Mouse (Mus musculus) left cerebral cortex, postnatal 36 days (tissue): ENCODE data around the gene Mcf2l. TPM values are rescaled to one million over a fixed set of nuclear protein-coding genes. Genes with fewer than 3 reads are reported as not detected.
A peak's percentile ranks its signal among the peaks of the same experiment; 100 is the strongest.

Source experiments
- DNase-seq, 2 experiments: peaks; one replicate each; pipeline ENCODE4 v3.0.0; 2021 to 2022; ENCODE audit warnings: low spot score in 2 of 2, mixed read lengths in 1 of 2
- intact Hi-C: fragments of 180-260 bp; cut with DNase I; formaldehyde crosslinking; loops from one replicate; pipeline ENCODE4 v1.15.1; 2025
- total RNA-seq, 2 experiments: library from RNA; stranded (reverse); gene quantifications; 2 replicates each; pipeline ENCODE4 v1.2.3; 2021

Mcf2l gene
- total RNA-seq, 2 experiments from 2014 or later = 203 to 267 TPM

DNA sequence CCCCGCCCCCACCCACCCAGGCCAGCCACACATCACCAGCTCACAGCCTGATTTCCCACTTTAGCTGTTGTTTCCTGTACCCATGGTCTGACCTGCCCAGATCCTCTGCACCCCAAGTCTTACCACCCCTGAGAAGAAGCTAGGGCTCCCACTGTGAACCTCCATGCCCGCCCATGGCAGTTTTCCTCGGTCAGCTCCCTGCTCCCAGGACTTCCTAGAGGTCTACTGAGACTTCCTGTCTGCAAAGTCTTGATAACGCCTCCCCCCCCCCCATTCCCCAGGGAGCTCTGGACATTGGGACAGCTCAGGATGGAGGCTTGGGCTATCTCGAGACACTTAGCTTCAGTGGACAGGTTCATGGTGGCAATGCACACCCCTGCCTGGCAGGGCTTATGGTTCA, 31.5 kb downstream of the Mcf2l start:
- intact Hi-C loops = no loop called here
- no peak for DNase-seq

- intact Hi-C loops = no loop called here
- DNase-seq = no peak
These were observed 32.2 kb downstream of the Mcf2l start for GRCm38 (mm10) chr8:12905599-12906321.

DNA sequence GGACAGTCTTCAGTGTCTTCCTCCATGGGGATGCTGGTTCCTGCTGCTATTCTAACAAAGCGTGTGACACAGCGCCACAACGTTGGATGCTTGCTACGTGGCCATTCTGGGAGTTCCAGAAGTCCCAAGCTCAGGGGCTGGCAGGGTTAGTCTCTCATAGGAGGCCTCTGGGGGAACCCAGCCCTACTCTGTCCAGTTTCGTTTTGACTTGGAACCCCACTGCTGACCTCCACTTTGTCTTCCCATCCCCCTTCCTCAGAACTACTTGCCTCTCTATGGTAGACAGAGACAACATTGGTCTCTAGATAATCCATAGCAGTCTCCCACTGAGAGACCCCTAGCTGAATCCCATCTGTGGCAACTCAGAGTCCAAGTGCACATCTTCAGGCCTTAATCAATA, 33.0 kb downstream of the Mcf2l start:
- intact Hi-C loops = no loop called here
- DNase-seq = no peak

- intact Hi-C loops = no loop called here
- no peak for DNase-seq
These were observed 34.1 kb downstream of the Mcf2l start for GRCm38 (mm10) chr8:12907730-12908129.

- DNase-seq = no peak
- intact Hi-C loops = no loop called here
These were observed 38.4 kb downstream of the Mcf2l start for GRCm38 (mm10) chr8:12912011-12912410.

- intact Hi-C loops = loop anchor here (5.0 kb wide), 1 partner anchor 72 kb away; no protein-coding TSS in a partner anchor
- DNase-seq = peak; percentile 57 to 67
These were observed 41.8 kb downstream of the Mcf2l start for GRCm38 (mm10) chr8:12915187-12916006.

DNA sequence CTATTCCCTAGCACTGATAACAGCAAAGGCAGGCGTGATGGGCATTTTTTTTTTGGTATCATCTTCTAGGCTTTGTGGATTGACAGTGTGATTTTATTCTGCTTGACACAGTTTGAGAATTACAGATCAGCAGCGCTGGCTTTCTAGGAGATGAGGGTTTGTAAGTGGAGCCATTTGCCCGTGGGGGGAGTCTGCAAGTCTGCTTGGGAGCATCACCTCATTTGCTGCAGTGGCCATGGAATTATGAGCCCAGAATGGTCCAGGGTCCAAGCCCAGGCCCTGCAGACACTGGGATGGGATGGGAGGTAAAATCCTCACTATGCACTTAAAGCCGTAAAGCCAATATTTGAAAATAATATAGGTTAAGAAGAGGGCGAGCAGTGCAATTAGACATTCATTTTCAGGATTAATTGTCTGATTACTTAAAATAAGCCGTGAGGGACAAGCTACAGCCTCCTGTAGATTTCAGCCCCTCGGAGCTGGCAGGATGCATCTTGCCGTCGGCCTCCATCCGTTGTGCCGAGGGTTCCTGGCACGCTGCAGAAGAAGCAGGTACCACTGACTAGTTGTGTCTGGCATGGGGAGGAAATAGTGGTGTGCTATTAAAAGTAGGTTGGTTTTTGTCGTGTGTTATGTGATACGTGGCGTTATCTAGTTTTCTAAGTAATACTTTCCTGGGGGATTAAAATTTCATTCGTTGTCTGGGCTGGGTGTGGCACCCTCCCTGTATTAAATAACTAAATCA, 42.7 kb downstream of the Mcf2l start:
- intact Hi-C loops = loop anchor here (5.0 kb wide), 1 partner anchor 71 kb away; no protein-coding TSS in a partner anchor
- DNase-seq = no peak

DNA sequence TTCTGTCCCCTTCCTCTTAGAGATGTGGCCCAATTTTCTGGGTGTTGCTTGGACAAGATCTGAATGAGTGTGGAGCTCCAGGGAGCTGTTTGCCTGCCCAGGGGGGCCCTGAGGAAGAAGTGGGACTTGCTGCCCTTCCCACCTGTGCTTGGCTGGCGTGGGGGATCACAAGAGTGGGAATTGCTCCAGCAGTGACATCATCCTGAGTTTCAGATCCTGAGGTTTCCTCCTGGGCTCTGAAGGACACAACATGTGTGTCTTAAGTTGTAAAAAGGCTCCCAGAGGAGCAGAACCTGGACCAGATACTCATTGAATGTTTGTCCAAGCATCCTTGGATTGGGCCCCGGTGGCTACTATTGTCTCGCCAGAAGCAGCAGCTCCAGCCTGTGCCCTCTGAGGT, 43.4 kb downstream of the Mcf2l start:
- intact Hi-C loops = loop anchor here (5.0 kb wide), 1 partner anchor 70 kb away; no protein-coding TSS in a partner anchor
- no peak for DNase-seq

GRCm38 (mm10) chr8:12917831-12918230, 44.2 kb downstream of the Mcf2l start:
- intact Hi-C loops = loop anchor here (5.0 kb wide), 1 partner anchor 69 kb away; no protein-coding TSS in a partner anchor
- no peak for DNase-seq

DNA sequence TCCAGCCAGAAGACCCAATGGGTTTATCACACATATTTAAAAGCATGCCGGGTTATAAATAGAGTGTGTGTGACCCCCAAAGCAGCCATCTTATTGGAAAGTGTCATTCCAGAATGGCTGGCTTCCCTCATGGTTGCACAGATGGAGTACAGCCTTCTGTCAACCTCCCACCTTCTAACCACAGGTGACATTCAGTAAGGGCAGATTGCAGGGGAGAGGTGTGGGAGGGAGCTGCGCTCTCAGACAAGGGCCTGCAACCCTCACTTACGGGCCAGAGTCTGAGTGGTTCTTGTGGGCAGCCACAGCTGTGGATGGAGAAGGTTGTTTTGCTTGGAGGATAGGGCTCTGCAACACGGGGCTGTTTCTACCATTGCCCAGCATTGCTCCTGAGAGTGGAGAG, 47.0 kb downstream of the Mcf2l start:
- intact Hi-C loops = no loop called here
- no peak for DNase-seq

DNA sequence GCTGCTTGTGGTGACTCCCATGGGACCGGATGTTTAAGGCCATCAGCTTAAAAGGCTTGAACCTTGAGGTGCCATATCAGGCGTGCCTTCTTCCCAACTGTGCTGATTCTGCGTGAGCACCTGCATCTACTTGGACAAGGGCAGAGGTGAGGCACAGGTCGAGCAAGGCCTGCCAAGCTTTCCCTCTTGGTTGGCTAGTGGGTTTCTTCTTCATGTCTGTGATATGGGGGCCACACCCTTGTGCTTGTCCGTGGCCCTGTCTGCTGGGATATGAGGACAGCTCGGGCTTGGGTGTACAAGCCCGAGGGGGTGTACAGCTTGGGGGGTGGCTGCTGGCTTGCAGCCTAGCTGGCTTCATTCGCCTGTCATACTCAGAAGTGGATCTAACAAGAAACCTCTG, 51.4 kb downstream of the Mcf2l start:
- no peak for DNase-seq
- intact Hi-C loops = no loop called here

DNA sequence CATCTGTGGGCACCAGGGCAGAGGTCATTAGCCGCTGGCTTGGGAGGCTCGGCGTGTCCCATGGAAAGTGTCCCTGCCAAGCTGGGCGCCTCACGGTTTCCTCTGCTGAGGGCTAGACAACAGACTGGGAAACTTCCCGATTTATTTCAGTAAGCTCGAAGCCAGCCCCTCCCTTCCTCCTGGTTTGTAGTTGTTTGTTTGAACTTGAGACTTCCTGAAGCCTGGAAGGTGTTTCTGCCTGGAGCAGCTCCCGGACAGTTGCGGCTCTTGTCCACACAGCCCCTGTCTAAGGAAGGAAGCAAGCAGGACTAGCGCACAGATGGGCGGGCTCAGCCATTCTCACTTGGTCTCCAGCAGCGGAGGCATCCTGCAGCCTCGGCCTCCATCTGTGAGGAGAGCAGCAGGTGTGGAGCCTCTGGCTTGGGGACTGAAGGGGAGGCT, 52.4 kb downstream of the Mcf2l start:
- intact Hi-C loops = no loop called here
- DNase-seq = no peak

DNA sequence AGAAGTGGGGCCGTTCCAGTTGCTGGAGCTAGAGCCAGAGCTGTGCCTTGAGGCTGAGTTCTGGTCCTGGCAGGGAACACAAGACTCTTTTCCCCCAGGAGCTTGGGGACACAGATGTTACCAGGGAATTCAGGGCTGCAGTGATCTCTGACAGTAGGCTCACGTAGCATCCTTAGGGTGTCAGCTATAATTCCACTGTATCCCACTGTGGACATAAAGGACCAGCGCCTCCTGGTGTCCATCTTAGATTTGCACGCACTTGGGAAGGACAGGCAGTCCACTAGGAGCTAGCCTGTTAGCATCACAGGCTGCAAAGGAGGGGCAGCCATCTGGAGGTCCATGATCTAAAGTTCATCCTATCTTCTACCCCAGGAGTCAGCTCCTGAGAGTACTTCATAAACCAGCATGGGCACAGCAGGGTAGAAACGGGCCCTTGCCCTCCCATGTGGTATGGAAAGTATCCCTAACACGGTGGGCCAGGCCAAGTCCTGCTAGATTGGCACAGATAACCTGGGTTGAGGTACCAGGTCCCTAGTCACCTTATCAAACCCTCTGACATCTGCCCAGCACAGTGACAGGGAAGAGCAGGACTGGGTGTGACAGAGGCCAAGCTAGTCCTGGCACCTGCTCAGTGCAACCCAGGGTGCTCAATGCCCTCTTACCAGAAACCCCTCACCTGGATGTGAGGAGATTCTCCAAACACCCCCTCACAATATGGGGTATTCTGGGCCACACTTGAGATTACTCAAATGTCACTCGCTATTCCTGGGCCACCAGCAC, 53.8 kb downstream of the Mcf2l start:
- intact Hi-C loops = no loop called here
- DNase-seq = peak; percentile 47 to 61

GRCm38 (mm10) chr8:12928033-12928432, 54.4 kb downstream of the Mcf2l start:
- no peak for DNase-seq

GRCm38 (mm10) chr8:12928931-12929330, 55.3 kb downstream of the Mcf2l start:
- intact Hi-C loops = no loop called here
- no peak for DNase-seq

More at GRCm38 (mm10) chr8:12928033-12928432, 54.4 kb downstream of the Mcf2l start:
- intact Hi-C loops = no loop called here

DNA sequence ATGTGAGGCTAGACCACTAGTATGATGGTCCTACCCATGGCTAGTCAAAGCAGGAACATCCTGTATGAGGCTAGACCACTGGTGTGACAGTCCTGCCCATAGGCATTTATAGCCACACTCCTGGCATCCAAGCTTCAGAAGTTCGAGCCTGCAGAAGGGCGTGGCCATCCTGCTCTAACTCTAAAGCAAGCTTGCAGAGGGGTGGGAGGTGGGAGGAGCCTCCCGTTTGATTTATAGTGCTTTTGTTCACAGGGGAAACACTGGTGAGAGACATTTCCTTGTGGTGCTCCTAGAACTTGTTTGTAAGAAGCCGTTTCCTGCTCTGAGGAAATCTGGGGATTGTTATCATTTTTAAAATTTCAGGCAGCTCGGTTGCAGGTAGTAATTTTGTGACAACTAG, 56.7 kb downstream of the Mcf2l start:
- intact Hi-C loops = no loop called here
- DNase-seq = no peak

DNA sequence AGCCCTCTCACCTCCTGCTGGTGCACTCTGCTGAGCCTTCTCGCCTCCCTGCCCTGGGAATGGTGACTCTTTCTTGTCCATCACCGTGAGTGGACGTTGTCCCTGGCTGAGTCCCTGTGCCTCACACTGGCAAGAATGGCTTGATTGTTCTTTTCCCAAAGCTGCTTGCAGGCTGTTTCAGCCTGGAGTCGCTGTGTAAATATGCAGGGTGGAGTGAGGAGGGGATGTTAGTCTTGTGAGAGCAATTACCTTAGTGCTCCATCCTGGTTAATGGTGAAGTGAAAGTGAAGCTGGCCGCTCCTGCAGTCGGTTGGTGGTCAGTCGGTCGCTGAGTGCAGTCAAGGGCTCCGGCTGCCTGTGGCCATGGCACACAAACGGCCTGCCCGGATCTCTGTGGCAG, 57.8 kb downstream of the Mcf2l start:
- intact Hi-C loops = no loop called here

DNA sequence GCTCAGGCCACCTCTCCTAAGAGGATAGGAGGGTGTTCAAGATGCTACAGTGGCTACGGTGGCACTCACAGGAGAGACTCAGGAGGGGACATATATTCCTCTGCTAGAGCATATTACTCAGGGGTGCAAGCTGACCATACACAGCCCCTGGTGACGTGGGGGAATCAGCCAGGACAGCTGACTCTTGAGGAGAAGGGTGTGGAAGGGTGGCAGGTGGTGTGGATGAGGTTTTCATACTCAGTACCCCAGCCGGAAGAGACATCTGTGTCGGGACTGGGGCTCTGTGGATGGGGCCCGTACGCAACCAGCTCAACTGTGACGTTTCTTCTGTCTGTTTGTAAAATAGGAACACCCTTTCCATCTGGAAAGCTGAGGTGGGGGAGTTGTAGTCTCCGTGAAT, 58.9 kb downstream of the Mcf2l start:
- intact Hi-C loops = no loop called here

More for the DNA sequence above, 57.8 kb downstream of the Mcf2l start:
- DNase-seq = no peak

DNA sequence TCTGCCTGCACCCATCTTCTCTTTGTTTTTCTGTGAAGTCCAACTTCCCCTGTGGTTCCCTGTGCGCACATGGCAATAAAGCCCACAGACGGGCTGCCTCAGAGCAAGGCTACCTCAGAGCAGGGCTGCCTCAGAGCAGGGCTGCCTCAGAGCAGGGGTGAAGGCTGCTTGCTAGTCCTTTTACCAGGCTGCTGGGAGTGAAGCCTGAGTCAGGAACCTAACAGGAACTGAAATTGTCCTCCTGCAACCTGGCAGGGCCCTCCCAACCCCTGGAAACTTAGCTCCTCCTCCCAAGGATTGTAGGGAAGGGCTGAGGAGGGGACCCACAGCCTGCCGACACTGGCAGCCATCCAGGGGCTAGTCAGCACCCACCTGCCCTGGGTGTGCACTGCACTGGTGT, 60.2 kb downstream of the Mcf2l start:
- no peak for DNase-seq
- intact Hi-C loops = no loop called here

More for the DNA sequence above, 58.9 kb downstream of the Mcf2l start:
- no peak for DNase-seq
